Mouse (Mus musculus) ES-Bruce4 (cell line): ENCODE measurements around the gene Scamp2.

ENCODE experiments used
- CTCF ChIP-seq: IDR thresholded peaks from one replicate; pipeline ENCODE4 v1.8.1; 2011; ENCODE audit warnings: low read depth, low read length
- EP300 ChIP-seq: IDR thresholded peaks from 2 replicates; pipeline ENCODE4 v1.6.1; 2011; ENCODE audit warnings: low read depth, low read length; ENCODE audit not compliant: insufficient read depth
- POLR2A ChIP-seq: IDR thresholded peaks from one replicate; pipeline ENCODE4 v1.8.1; 2011; ENCODE audit warnings: low read length; ENCODE audit not compliant: insufficient read depth

GRCm38 (mm10) chr9:57604875-57605274 lies 44.1 kb downstream of the Scamp2 start:
- no peak for TF ChIP-seq POLR2A
- no peak for TF ChIP-seq CTCF
- TF ChIP-seq EP300 = no peak
